Mouse (Mus musculus) cortical plate, adult 2 months (tissue): ENCODE data around the gene Mmp24.
A peak's percentile ranks its signal among the peaks of the same experiment; 100 is the strongest.

Experiments
- CTCF ChIP-seq: fragments of 200-500 bp; IDR thresholded peaks from 2 replicates; pipeline ENCODE4 v1.5.1; 2011; ENCODE audit warnings: mild to moderate bottlenecking, control low read depth, low read length; ENCODE audit not compliant: insufficient read depth; ENCODE audit errors: extremely low read depth
- POLR2A ChIP-seq: fragments of 200-500 bp; IDR thresholded peaks from 2 replicates; pipeline ENCODE4 v1.6.1; 2011; ENCODE audit warnings: mild to moderate bottlenecking, low read length, control low read depth; ENCODE audit not compliant: insufficient read depth; ENCODE audit errors: extremely low read depth

DNA sequence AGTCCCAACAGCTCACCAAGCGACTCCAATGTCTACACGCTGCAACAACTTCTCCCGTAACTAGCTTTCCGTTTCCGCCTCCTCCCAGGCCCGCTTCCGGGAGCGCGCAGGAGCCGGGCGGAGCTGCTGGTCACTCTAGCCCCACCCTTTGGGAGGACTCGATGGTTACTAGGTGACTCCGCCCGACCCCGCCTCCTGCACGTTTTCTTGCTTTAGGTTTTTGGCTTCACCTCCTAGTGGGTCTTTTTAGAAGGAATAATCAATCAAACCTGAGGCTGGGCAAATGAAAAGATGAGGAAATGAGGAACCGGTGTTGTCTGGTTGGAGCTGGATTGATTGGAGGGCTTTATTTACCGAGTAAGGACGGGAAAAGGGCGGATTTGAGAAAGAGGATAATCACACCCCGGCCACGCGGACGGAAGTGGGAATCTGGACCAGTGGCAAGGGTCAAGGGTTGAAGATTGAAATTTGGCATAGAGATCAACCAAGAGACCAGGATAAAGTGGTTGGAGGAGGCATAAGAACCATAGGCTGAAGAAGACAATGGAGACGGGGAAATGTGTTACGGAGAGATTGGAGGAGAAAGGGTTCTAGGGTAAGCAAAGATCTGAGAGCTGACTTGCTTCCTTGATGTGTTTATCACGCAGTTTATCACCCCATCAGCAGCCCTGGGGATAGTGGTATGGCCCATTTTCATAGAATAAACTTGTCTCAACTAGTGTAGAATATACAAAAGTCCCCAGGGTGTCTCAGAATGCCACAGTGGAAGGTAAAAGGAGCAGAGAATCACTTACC lies 51.7 kb downstream of the Mmp24 start, which contains the start of gene Eif6:
- TF ChIP-seq POLR2A (peak; percentile 63; the same call in 1 of the 2 replicates), CTCF (no peak)
